Mouse (Mus musculus): ENCODE results near the gene Slc5a3.

- TF ChIP-seq CTCF (IDR thresholded peaks at IDR 0.05; ENCODE audit: borderline replicate concordance, insufficient read depth, low read length), result no peak
- TF ChIP-seq POLR2A (IDR thresholded peaks at IDR 0.05; ENCODE audit: low read depth, low read length), result no peak
Measured at GRCm38 (mm10) chr16:92134148-92134764, 76.1 kb downstream of the Slc5a3 start.
